Mouse (Mus musculus): ENCODE results near the gene Adk.

- TF ChIP-seq CTCF (IDR thresholded peaks at IDR 0.05; ENCODE audit: control insufficient read depth, insufficient read depth, insufficient read length) (no peak), MYOG (IDR thresholded peaks at IDR 0.05; ENCODE audit: control insufficient read depth, extremely low read depth, insufficient read length) (no peak), MAX (IDR thresholded peaks at IDR 0.05) (no peak), USF1 (IDR thresholded peaks at IDR 0.05; ENCODE audit: low read depth) (no peak), FOSL1 (IDR thresholded peaks at IDR 0.05; ENCODE audit: insufficient read depth, low read length, poor library complexity, severe bottlenecking) (no peak)
These were observed 90.2 kb downstream of the Adk start for GRCm38 (mm10) chr14:21142603-21143002.
